Mouse (Mus musculus) hematopoietic stem cell, adult 5-6 weeks (primary cell): Measurements from ENCODE around the gene Cdc42ep3. TPM values are rescaled to one million over a fixed set of nuclear protein-coding genes. Genes with fewer than 3 reads are reported as not detected.
A peak's percentile ranks its signal among the peaks of the same experiment; 100 is the strongest.

ENCODE experiments used
- ATAC-seq, 2 experiments: fragments of 125-278 bp in 1 of 2; replicated peaks in 1 of 2; 2 replicates each; pipeline ENCODE4 v1.8.0; 2016 to 2017; ENCODE audit warnings: inconsistent platforms in 2 of 2, mild to moderate bottlenecking in 2 of 2, moderate number of reproducible peaks in 2 of 2, low read depth in 1 of 2, moderate TSS enrichment in 1 of 2; ENCODE audit not compliant: low FRiP score in 2 of 2, poor library complexity in 2 of 2, severe bottlenecking in 2 of 2, insufficient read depth in 1 of 2, low TSS enrichment in 1 of 2
- total RNA-seq: library from RNA; stranded (forward); fragments of 172-1452, 232-1000 nt; gene quantifications from 2 replicates; pipeline ENCODE4 v1.2.3, GENCODE M21; 2017

Gene Cdc42ep3
- total RNA-seq, 1 experiment from 2014 or later = 75.2 TPM

DNA sequence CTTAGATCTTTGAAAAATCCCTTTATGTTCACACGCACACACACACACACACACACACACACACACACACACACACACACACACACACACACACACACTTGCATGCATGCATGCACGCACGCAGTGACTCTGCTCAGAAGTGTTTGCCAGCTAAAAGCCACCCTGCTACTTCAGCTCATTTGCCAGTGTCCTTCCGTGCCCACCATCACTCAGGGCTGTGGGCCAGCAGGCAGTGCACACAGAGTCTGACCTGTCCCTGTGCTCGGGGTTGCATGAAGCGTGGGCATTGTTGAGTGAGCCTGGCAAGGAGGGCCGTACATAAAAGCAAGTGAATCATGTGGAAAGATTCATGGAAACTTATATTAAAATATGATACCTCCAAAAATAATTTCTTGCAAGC is 49.2 kb downstream of the Cdc42ep3 start:
- no peak for ATAC-seq

DNA sequence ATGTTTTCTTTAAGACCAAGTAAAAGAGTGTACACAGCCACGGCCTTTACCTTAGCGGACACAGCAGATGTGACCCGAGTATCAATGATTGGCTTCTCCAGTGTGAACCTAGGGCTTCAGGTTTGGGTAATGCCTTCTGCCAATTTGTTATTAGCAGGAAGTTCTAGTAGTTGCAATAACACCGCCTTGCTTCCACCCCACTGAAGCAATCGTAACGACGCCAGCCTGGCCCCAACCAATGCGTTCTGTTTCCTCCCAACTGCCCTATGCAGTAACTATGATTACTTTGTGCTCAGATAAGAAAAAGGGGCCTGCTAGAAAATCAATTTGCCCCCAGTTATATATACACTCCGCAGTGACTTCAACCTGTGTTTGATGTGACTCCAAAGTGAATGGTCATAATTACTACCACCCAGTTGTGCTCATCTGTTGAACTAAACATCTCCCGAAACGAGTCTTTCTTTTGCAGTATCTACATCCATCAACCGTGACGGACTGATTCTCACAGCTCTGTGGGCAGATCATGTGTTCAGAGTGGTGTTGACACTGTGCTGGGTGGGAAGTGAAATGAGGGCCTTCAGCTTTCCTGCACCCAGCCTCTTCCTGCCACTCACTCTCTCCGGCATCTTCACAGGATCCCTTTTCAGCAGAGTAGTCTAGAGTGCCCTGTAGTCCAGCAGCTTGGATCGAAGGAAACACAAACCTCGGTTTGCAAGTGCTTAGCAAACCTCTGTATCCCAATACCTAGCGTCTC is 51.0 kb downstream of the Cdc42ep3 start:
- ATAC-seq = peak in 1 of 2 experiments; percentile 62; a peak in 1 of 4 replicates

DNA sequence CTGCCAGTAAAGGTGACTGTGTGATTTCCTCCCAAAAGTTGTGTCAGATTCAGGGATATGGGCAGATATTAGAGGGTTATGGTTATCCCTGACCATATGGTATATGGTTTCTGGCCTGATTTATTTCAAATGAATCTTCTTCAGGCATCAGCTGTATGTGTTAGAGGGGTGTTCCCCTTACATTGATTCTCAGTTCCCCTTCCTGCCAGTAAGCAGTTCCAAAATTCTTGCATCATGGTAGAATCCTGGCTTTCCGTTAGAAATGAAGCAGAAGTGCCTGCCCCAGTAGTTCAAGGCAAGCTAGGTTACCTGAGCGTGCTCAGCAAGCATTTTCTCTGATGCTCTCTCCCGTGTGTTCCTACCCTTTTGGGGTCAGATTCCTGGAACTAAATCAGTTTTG is 51.7 kb downstream of the Cdc42ep3 start:
- peak in 1 of 2 experiments; percentile 40; a peak in 1 of 4 replicates for ATAC-seq

DNA sequence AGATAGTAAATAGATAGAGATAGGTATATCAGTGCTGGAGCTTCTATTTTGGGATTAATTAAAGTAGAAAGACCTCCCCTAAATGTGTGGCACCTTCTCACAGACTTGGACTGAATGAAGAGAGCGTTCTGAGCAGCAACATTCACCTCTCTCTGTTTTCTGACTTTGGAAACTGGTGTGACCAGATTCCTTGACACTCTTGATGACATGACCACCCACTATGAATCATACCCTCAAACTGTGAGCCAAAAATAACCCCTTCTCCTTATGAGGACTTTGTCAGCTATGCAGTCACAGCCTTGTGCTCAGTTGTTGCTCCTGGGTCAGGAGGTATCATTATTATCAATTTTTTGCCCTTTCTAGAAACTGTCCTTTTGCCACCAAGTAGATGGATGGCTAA is 55.0 kb downstream of the Cdc42ep3 start:
- ATAC-seq = no peak

DNA sequence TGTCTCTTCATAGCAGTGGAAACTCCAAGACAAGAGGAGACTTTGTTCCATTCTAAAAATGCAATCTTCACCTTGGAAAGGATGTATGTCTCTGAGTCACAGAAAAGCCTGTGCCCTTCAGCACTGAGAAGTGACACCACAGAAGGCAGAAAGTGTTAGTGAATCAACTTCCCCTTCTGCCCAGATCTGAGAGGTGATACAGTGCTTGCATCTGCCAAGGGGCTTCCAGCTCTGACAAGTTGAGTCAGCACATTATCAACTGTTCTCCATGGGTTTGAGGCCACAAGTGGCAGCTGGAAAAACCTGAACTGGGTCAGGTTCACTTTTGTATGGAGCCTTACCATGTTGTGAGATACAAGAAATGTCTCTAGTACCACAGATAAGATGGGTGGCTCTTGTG is 55.9 kb downstream of the Cdc42ep3 start:
- peak; percentile 82 to 88 for ATAC-seq

DNA sequence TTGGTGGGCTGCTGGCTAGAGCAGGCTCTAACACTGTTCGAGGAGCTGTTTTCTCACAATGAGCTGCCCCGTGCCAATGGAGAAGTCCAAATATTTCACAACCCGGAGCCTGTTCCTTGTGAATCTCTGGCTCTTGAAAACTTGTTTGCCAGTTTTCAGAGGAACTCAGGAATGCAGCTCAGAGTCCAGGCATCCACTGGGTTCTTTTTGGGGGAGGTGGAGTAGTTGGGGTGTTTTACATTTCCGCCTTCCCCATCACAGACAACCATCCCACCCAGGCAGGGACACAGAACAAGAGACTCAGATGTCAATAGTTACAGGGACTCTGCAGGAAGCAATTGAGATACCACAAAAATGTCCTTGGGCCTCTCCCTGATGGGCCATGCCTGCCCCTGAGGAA is 59.0 kb downstream of the Cdc42ep3 start:
- ATAC-seq = peak in 1 of 2 experiments; percentile 31; a peak in 1 of 4 replicates

DNA sequence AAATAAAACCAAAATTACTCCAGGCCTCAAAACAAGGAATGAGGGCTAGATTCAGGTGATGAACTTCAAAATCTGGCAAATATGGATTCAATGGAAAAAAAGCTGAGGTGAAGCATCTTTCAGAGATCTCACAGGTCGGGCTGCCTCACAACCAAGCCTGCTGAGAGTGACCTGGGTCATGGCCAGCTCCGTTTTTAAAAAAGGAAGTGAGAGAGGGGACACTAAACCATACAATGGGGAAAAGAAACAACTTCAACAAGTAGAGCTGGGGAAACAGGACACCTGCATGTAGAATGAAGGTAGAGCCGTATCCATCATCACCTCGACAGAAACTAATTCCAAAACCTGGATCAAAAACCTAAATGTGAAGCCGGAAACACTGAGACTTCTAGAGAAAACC is 63.2 kb downstream of the Cdc42ep3 start:
- peak in 1 of 2 experiments; percentile 36; a peak in 1 of 4 replicates for ATAC-seq

DNA sequence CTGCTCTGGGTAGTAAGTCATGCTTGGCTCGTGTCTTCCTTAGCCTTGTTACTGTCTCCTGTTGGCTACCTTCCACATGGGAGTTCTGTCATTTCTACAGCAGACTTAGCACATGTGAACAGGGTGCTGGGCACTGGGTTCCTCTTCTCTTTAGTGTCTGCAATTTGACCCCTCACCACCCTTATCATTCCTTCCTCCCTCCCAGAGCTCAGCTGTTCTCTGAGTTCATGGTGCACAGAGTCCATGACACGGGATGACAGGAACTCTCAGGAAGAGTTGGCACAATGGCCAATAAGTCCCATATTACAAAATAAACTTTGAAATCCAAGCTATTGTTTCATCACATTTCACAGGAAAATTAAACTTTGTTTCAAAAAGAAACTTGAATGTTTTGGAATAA is 64.2 kb downstream of the Cdc42ep3 start:
- ATAC-seq = no peak

DNA sequence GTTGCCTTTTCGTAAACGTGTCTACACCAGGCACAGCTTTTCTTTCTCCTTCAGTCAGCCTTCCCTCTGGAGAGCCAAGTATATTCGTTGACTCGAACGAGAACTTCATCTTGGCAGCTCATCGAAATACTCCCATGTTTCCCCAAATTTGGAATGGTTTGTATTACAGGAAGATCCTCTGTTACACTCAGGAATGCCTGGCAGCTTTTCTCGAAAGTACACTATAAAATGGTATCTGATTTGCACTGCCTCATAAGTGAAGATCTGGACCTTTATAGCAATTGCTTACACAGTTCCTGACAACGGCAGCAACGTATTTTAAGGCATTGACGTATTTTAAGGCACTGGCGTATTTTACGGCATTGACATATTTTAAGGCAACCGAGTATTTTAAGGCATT is 67.6 kb downstream of the Cdc42ep3 start:
- ATAC-seq = no peak

DNA sequence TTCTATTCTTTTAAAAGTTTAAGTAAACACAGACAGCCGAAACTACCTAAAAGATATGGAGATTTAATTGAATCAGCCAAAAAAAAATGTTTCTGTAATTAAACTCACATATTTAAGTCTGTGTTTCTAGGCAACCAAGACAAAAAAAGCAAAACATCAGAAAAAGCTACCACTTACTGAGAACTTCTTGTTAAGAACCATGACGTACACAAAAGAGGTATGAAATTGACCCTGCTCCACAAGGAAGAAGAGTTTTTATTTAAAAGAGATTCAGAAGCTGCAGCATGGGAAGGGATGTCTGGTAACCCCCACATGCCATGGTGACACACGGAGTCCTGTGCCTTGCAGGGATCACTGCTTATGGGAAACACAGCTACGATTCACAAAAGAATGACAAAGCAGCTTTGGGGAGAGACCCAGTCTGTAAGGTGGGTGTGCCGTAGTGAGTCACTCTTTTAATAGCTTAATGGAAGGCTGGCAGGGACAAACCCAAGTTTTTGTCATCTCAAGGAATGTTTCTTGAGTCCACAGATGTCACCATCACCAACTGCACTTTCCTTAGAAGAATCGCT is 69.8 kb downstream of the Cdc42ep3 start:
- ATAC-seq = no peak
